Mouse (Mus musculus) thymus, postnatal 14 days (tissue): ENCODE measurements around the gene Pkd1.

Source experiments
- DNase-seq: peaks from one replicate; pipeline ENCODE4 v3.0.0; 2021

The Pkd1 gene

DNA sequence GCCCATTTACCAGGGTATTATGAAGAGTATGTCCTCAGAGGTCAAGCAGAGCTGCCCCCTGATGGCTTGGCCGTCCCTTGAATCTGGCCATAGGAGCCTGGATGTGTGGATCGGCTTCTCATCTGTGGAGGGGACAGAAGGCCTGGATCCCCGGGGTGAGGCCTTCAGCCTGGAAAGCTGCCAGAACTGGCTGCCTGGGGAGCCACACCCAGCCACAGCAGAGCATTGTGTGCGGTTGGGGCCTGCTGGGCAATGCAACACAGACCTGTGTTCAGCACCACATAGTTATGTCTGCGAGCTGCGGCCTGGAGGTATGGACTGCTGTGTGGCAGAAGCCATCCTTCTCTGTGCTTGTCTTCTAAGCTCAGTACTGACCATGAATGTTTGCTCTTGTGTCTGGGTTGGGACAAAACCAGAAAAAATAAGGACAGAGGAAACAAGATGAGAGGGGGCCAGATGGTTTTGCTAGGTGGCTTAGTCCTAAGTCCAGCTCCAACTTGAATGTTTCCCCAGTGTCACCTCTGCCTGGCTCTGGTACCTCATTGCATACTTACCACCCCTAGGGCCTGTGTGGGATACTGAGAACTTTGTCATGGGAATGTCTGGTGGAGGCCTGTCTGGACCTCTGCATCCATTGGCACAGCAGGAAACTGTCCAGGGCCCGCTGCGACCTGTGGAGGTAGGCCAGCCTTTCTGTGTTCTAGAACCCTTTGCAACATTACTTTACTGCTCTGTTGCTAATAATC is 17.6 kb downstream of the Pkd1 start:
- no peak for DNase-seq

DNA sequence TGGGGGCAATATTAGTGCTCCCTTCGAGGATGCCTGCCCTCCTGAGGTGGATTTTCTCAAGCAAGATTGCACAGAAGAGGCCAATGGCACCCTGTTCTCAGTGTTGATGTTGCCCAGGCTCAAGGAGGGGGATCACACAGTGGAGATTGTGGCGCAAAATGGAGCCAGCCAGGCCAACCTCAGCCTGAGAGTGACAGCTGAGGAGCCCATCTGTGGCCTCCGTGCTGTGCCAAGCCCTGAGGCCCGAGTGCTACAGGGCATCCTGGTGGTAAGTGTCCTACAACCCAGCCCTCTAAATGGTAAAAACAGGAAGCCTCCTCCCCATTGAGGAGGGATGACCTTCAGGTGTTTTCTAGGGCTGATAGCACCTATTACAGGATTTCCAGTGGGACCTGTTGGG is 20.2 kb downstream of the Pkd1 start:
- no peak for DNase-seq

- DNase-seq, result no peak
Observed at GRCm38 (mm10) chr17:24572651-24573245, 23.1 kb downstream of the Pkd1 start.

- DNase-seq, result no peak
Observed at GRCm38 (mm10) chr17:24573811-24574210, 24.2 kb downstream of the Pkd1 start.

DNA sequence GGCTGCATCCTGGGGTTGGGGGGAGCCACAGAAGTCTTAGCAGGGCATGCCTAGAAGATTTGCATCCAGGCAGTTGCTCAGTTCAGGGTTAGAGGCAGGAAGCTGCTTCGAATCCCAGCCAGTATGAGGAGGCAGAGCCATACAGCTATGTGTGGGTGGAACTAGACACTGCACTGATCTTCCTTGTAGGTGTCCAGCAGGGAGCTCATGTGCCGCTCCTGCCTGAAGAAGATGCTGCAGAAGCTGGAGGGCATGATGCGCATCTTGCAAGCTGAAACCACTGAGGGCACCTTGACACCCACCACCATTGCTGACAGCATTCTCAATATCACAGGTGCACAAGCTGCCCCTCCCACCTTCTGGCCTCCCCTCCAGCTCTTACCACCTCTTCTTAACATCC is 29.9 kb downstream of the Pkd1 start:
- DNase-seq, result no peak

- DNase-seq, result no peak
Observed at GRCm38 (mm10) chr17:24580287-24580686, 30.7 kb downstream of the Pkd1 start.

- DNase-seq, result no peak
Observed at GRCm38 (mm10) chr17:24583599-24584460, 34.2 kb downstream of the Pkd1 start.

DNA sequence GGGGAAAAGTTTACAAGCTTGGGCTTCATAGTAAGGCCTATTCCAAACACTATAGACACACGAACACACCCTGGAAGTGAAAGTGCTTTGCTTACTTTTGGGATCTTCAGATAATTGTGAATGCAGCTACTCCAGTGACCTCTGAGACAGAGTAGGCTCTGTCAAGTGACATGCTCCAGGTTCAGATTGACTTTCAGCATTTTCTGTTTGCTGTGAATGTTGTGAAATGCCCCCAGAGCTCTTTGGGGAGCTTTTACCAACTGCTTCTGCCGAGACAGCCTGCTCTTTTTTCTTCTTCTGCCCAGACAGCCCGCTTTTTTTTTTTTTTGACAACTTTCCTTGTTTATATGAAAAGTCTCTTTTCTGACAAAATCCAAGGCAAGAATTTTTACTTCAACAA is 34.9 kb downstream of the Pkd1 start:
- DNase-seq, result no peak

GRCm38 (mm10) chr17:24586532-24586931 is 36.9 kb downstream of the Pkd1 start:
- no peak for DNase-seq

DNA sequence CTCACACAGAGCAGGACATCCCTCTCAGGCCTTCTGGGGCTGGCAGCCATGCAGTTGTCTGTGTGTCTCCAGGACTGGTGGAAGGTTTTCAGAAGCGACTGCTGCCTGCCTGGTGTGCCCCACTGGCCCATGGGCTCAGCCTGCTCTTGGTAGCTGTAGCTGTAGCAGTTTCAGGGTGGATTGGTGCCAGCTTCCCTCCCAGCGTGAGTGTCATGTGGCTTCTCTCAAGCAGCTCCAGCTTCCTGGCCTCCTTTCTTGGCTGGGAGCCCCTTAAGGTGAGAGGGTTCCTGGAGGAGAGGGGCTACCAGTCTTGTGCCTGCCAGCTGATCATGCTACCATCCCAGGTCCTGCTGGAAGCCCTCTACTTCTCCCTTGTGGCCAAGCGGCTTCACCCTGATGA is 41.3 kb downstream of the Pkd1 start:
- DNase-seq, result no peak

GRCm38 (mm10) chr17:24591695-24592094 is 42.1 kb downstream of the Pkd1 start:
- no peak for DNase-seq

- DNase-seq, result no peak
Observed at GRCm38 (mm10) chr17:24593248-24593647, 43.6 kb downstream of the Pkd1 start.

DNA sequence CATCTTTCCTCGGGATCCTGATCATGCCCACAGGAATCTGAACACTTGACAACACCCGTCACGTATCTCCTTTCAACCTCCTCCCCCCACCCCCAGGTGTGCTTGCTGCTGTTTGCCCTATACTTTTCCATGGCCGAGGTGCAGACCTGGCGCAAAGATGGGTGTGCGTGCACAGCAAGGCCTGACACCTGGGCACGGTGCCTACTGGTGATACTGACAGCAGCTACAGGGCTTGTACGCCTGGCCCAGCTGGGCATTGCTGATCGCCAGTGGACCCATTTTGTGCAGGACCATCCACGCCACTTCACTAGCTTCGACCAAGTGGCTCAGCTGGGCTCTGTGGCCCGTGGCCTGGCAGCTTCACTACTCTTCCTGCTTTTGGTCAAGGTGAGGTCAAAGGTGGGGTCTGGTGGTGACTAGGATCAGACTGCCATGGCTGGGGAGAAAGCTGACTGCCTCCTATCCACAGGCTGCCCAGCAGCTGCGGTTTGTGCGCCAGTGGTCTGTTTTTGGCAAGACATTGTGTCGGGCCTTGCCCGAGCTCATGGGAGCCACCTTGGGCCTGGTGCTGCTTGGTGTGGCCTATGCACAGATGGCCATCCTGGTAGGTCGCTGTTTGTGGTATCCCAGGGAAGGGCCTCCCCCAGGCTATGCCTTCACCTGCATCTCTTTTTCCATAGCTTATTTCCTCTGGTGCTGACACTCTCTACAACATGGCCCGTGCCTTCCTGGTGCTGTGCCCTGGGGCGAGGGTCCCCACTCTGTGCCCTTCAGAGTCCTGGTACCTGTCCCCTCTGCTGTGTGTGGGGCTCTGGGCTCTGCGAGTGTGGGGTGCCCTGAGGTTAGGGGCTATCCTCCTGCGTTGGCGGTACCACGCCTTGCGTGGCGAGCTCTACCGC is 44.6 kb downstream of the Pkd1 start:
- DNase-seq, result no peak

DNA sequence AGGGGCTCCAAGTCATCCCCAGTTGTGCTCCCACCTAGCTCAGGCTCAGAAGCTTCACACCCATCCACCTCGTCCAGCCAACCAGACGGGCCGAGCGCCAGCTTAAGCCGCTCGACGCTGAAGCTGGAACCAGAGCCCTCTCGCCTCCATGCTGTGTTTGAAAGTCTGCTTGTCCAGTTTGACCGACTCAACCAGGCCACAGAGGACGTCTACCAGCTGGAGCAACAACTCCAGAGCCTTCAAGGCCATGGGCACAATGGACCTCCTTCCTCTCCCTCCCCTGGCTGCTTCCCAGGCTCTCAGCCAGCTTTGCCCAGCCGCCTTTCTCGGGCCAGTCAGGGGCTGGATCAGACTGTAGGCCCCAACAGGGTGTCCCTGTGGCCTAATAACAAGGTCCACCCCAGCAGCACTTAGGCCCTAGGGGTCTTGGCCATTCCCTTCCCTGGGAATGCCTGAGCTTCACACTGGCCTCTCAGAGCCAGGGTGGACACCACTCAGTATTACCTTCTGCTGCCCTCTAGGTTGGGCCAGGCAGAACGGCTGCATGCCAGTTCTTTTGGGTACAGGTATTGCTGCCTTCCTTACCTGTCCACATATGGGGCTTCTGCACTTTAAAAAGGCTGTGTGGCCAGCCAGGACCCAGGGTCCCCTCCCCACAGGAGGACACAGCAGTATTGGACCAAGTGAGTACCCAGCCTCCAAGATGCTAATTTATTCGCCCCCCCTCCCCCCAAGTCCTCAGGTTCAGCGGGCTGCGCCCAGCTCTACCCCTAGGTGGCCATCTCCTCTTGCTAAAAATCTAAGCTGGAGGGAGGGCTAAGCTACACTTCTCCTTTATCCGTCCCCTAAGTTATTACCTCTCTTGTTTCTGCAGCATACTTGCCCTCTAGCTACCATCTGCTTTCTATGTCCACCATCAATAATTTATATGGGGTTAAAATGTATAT is 45.8 kb downstream of the Pkd1 start:
- DNase-seq, result no peak

- no peak for DNase-seq
Observed at GRCm38 (mm10) chr17:24596073-24596466, 46.4 kb downstream of the Pkd1 start.

- no peak for DNase-seq
Observed at GRCm38 (mm10) chr17:24596471-24597183, 47.0 kb downstream of the Pkd1 start.

- DNase-seq, result no peak
Observed at GRCm38 (mm10) chr17:24597989-24598388, 48.4 kb downstream of the Pkd1 start.

GRCm38 (mm10) chr17:24600502-24600901 is 50.9 kb downstream of the Pkd1 start:
- DNase-seq, result no peak

DNA sequence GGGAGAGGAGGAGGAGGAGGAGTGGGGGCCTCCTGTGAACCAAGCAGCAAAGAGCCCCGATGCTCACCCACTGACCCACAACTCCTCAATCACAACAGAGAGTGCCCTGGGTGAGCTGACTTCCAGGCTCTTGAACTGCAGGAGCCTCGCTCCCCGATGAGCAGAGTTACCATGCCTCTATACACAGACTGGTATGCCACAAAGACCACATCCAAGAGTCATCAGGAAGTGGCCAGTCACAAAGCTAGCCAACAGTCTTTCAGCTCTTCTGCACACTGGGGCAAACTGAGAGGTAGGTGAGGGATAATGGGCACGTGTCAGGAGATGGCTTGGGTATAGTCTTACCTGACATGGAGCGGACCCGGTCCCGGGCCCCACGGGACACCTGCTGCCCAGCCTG is 54.3 kb downstream of the Pkd1 start:
- DNase-seq, result no peak

DNA sequence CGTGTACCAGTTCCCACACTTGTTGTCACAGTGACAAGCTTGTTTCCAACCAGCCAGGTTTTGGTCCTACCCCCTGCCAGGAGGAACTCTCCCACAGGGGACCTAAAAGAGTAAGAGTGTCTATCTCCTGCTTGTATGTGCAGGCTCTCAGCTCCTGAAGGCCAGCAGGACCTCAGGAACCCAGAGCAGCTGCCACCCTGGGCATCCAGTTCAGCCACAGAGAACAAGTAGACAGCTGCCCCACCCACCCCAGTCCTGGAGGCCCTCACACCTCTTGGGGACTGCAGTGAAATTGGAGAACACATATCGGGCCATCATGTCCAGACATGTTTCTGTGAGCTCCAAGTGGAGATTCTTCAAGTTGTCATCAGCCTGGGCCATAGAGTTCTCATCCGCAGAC is 54.9 kb downstream of the Pkd1 start:
- DNase-seq, result no peak

DNA sequence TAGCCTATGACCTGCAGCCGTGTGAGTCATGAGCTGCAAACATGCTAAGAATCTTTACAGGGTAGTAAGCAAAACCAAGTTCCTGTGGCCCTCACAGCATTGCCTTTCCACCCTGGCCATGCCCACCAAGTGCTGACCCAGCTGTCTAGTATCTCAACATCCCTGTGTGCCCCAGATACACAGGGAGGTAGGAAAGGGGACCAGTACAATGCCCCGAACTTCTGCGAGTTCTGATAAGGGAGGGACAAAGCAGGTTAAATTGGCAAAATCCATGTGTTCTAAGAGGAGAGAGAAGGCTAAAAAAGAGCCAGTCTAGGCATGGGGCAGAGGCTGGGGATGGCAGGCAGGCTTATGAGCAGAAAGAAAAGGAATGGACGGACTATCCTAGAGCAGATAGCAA is 58.7 kb downstream of the Pkd1 start:
- DNase-seq, result no peak
